Mouse (Mus musculus) liver, postnatal 0 days (tissue): ENCODE measurements around the gene BC016579. TPM values are rescaled to one million over a fixed set of nuclear protein-coding genes. Genes with fewer than 3 reads are reported as not detected.

ENCODE experiments used
- ATAC-seq: fragments of 200-750 bp; cut with Nextera tagmentation; 2 replicates; pipeline ENCODE4 v1.8.0; 2017; ENCODE audit warnings: mild to moderate bottlenecking, moderate library complexity
- DNase-seq: peaks from one replicate; pipeline ENCODE4 v3.0.0-alpha.2; 2016
- H3K27ac ChIP-seq: fragments of 300-500 bp; sonication (generic); 2 replicates; pipeline ENCODE4 v1.5.1; 2014; ENCODE audit warnings: antibody characterized with exemption, moderate library complexity, mild to moderate bottlenecking, low read depth
- H3K27me3 ChIP-seq: fragments of 300-500 bp; sonication (generic); 2 replicates; pipeline ENCODE4 v1.6.1; 2014; ENCODE audit warnings: low read length, control low read depth, mixed read lengths; ENCODE audit not compliant: insufficient read depth
- H3K36me3 ChIP-seq: fragments of 300-500 bp; sonication (generic); replicated peaks from 2 replicates; pipeline ENCODE4 v1.6.1; 2014; ENCODE audit warnings: mild to moderate bottlenecking, control low read depth, low read length, moderate library complexity, mixed read lengths; ENCODE audit not compliant: insufficient read depth
- H3K4me1 ChIP-seq: fragments of 300-500 bp; sonication (generic); 2 replicates; pipeline ENCODE4 v1.6.1; 2014; ENCODE audit warnings: antibody characterized with exemption, mild to moderate bottlenecking, control low read depth; ENCODE audit not compliant: insufficient read depth
- H3K4me2 ChIP-seq: fragments of 300-500 bp; sonication (generic); 2 replicates; pipeline ENCODE4 v1.6.1; 2014; ENCODE audit warnings: low read depth, mild to moderate bottlenecking, low read length, moderate library complexity, mixed read lengths
- H3K4me3 ChIP-seq: fragments of 300-500 bp; sonication (generic); 2 replicates; pipeline ENCODE4 v1.5.1; 2014; ENCODE audit warnings: low read depth, low read length
- H3K9ac ChIP-seq: fragments of 300-500 bp; sonication (generic); replicated peaks from 2 replicates; pipeline ENCODE4 v1.6.1; 2014; ENCODE audit warnings: mild to moderate bottlenecking, moderate library complexity
- H3K9me3 ChIP-seq: fragments of 300-500 bp; sonication (generic); 2 replicates; pipeline ENCODE4 v1.6.1; 2016; ENCODE audit warnings: mild to moderate bottlenecking, control low read depth, low read length, mixed read lengths
- CTCF ChIP-seq: sonication (generic); IDR thresholded peaks from 2 replicates; pipeline ENCODE4 v1.5.1; 2016; ENCODE audit warnings: antibody characterized with exemption, low read depth
- EP300 ChIP-seq: IDR thresholded peaks from 2 replicates; pipeline ENCODE4 v1.6.1; 2016; ENCODE audit warnings: antibody characterized with exemption, low read depth, mild to moderate bottlenecking
- WGBS: fragments of 180-500 bp; shearing (Covaris S2); extraction: QIAGEN DNeasy Blood & Tissue Kit; methylation state at CpG from one replicate; pipeline ENCODE4 v1.1.7; 2014; ENCODE audit not compliant: insufficient replicate concordance; 5-methylcytosine and 5-hydroxymethylcytosine counted together
- polyA plus RNA-seq: library from polyadenylated mRNA; unstranded; fragments of >200 nt; fragmentation: Nextera tagmentation; extraction: Ambion mirVana; gene quantifications from 2 replicates; pipeline ENCODE4 v1.2.1, GENCODE M21; 2015

BC016579 gene
- polyA plus RNA-seq, 1 experiment from 2014 or later: 0.34 TPM

DNA sequence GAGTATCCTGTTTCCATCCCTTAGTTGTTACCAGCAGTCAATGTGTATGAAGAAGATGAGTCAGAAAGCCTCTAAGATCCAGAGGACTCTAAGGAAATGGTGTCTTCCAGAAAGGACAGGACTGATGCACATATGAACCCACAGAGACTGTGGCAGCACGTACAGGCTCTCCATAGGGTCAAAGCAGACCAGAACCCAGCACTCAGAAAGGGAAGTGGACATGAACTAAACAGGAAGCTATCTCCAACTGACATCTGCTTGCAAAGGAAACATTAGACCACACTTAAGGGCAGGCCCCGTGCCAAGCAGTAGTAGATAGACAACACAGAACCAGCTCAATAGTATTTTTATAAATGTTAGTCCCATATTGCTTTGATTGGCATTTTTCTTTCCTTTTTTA is 12.3 kb upstream of the BC016579 start:
- 27% methylated on average over 2 of the region's 2 CpGs for WGBS
- ATAC-seq (peak; percentile 72), DNase-seq (peak; percentile 29)
- TF ChIP-seq EP300 (no peak), CTCF (no peak)
- no peak overlapping the region for H3K9ac ChIP-seq
- peaks cover 5% of the 10 kb centered on the region for H3K4me1 ChIP-seq
- H3K36me3 ChIP-seq: no peaks in the 10 kb centered on the region
- H3K9me3 ChIP-seq: no peaks in the 10 kb centered on the region
- H3K27ac ChIP-seq: no peak overlapping the region
- H3K27me3 ChIP-seq: no peaks in the 10 kb centered on the region
- no peak overlapping the region for H3K4me3 ChIP-seq
- H3K4me2 ChIP-seq: no peak overlapping the region

GRCm38 (mm10) chr16:45662381-45662780 is 8.5 kb upstream of the BC016579 start:
- ATAC-seq: no peak
- H3K36me3 ChIP-seq: no peaks in the 10 kb centered on the region

GRCm38 (mm10) chr16:45659596-45659995 is 5.7 kb upstream of the BC016579 start:
- no peak for ATAC-seq
- TF ChIP-seq CTCF: no peak
- 81% methylated on average over 4 of the region's 4 CpGs for WGBS

More at GRCm38 (mm10) chr16:45662381-45662780, 8.5 kb upstream of the BC016579 start:
- no peaks in the 10 kb centered on the region for H3K9me3 ChIP-seq
- no peak overlapping the region for H3K4me3 ChIP-seq
- no peaks in the 10 kb centered on the region for H3K27me3 ChIP-seq
- H3K4me1 ChIP-seq: no peaks in the 10 kb centered on the region
- TF ChIP-seq EP300 (no peak), CTCF (no peak)
- H3K4me2 ChIP-seq: no peak overlapping the region
- no peak overlapping the region for H3K27ac ChIP-seq
- H3K9ac ChIP-seq: no peak overlapping the region
- DNase-seq: no peak

DNA sequence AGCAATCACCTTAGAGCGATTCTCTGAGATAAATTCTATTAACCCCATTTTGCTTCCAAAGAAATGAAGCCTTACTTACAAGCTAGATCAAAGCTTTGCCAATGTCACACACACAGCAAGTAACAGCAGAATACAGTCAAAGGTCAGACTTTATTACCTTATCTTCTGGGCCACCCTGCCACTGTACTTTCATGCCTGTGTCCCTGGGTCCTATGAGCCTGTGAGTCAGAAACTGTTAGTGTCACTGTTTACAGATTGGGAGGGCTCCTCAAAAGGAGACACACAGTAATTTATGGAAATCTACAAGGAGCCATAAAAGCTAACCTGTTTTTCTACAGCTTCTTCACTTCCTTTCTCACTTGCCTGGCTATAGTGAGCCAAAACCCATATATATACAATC is 4.4 kb upstream of the BC016579 start:
- no peak for ATAC-seq
- Histone ChIP-seq H3K4me3 (no peak overlapping the region), H3K27ac (no peak overlapping the region), H3K4me2 (no peak overlapping the region), H3K9ac (no peak overlapping the region), H3K36me3 (no peaks in the 10 kb centered on the region), H3K27me3 (no peaks in the 10 kb centered on the region), H3K4me1 (peaks cover 8% of the 10 kb centered on the region), H3K9me3 (no peaks in the 10 kb centered on the region)
- TF ChIP-seq EP300 (no peak), CTCF (no peak)
- no peak for DNase-seq
- WGBS: 63% methylated on average over 1 of the region's 1 CpGs

More at GRCm38 (mm10) chr16:45659596-45659995, 5.7 kb upstream of the BC016579 start:
- Histone ChIP-seq H3K4me3 (no peak overlapping the region), H3K9ac (no peak overlapping the region), H3K4me2 (no peak overlapping the region), H3K36me3 (no peaks in the 10 kb centered on the region), H3K9me3 (no peaks in the 10 kb centered on the region), H3K4me1 (no peaks in the 10 kb centered on the region), H3K27ac (no peak overlapping the region), H3K27me3 (no peaks in the 10 kb centered on the region)
- DNase-seq: no peak

DNA sequence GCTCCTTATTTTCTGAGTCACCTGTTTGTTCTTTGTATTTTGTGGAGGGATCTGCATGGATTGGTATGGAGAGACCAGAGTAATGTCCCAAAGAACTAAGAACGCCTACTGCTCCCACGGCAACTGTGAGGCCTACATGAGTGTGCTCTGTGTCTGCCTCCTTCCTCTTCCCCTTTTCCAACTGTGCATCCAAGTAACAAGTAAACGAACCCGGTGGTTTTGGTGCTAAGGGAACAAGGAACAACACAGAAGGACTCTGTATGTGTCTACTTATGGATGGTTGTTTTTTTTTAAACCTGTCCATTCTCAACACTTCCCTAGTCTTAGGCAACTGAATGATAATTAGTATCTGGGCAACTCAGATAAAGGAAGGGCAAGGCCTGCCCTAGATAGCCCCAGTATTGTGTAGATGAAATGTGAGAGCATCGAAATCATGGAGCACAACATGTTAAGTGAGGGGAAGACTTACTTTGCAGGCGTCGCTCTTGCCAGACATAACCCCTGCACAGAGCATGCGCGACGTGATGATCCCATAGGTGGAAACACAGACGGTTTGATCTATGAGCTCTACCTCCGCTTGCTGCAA is 3.8 kb upstream of the BC016579 start:
- Histone ChIP-seq H3K9me3 (no peaks in the 10 kb centered on the region), H3K4me3 (no peak overlapping the region), H3K4me1 (peaks cover 11% of the 10 kb centered on the region), H3K27me3 (no peaks in the 10 kb centered on the region), H3K9ac (no peak overlapping the region), H3K36me3 (no peaks in the 10 kb centered on the region), H3K4me2 (no peak overlapping the region), H3K27ac (no peak overlapping the region)
- no peak for TF ChIP-seq CTCF
- DNase-seq (no peak), ATAC-seq (no peak)
- WGBS: 60% methylated on average over 12 of the region's 12 CpGs

DNA sequence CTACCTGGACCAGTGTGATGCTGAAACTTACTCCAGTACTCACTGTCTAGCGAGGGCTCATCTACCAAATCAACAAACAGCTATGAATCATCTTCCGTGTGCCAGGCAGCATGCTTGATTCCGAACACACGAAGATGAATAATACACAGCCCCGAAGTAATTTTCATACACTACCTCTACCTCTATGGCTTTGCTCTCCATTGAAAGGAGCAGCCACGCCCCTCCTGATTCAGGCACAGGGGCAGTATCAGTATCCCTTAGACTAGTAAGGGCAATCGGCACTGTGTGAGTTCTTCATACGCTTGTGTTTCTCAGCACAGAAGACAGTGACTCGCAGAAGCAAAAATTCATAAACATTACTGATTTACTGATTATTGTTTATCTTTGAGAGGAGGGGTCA is 597 bp upstream of the BC016579 start:
- H3K4me1 ChIP-seq: peaks cover 14% of the 10 kb centered on the region
- TF ChIP-seq CTCF (no peak), EP300 (no peak)
- ATAC-seq: no peak
- 68% methylated on average over 9 of the region's 9 CpGs for WGBS
- H3K9ac ChIP-seq: no peak overlapping the region
- no peaks in the 10 kb centered on the region for H3K27me3 ChIP-seq
- peak overlapping the region; percentile 77; the same call in 1 of the 2 replicates for H3K4me2 ChIP-seq
- H3K9me3 ChIP-seq: no peaks in the 10 kb centered on the region
- H3K36me3 ChIP-seq: no peaks in the 10 kb centered on the region
- H3K27ac ChIP-seq: no peak overlapping the region
- no peak overlapping the region for H3K4me3 ChIP-seq
- DNase-seq: no peak
